Mouse (Mus musculus): ENCODE data around the gene Cul7. TPM values are rescaled to one million over a fixed set of nuclear protein-coding genes. Genes with fewer than 3 reads are reported as not detected.

The Cul7 gene
- total RNA-seq (2021) = 10 to 100 TPM; 27.8 to 29.1 TPM

GRCm38 (mm10) chr17:46650232-46651031, at the start of gene Cul7:
Cul7 (plus strand) TSS chr17:46650337.
- DNase-seq (ENCODE audit: low spot score in 2 of 2) = peak; percentile 91 to 92
- intact Hi-C loops (cut with DNase I) = no loop called here

GRCm38 (mm10) chr17:46600569-46600968, 49.6 kb upstream of the Cul7 start:
- DNase-seq (ENCODE audit: low spot score in 2 of 2) = no peak
- intact Hi-C loops (cut with DNase I) = no loop called here

- DNase-seq (ENCODE audit: low spot score in 2 of 2) = no peak
- intact Hi-C loops (cut with DNase I) = no loop called here
Observed at GRCm38 (mm10) chr17:46602212-46602611, 47.9 kb upstream of the Cul7 start.

GRCm38 (mm10) chr17:46603229-46603628, 46.9 kb upstream of the Cul7 start:
- intact Hi-C loops (cut with DNase I) = no loop called here
- no peak for DNase-seq (ENCODE audit: low spot score in 2 of 2)

GRCm38 (mm10) chr17:46605126-46605525, 45.0 kb upstream of the Cul7 start:
- intact Hi-C loops (cut with DNase I) = no loop called here
- no peak for DNase-seq (ENCODE audit: low spot score in 2 of 2)

GRCm38 (mm10) chr17:46605987-46606386, 44.1 kb upstream of the Cul7 start:
- DNase-seq (ENCODE audit: low spot score in 2 of 2) = peak; percentile 44 to 49
- intact Hi-C loops (cut with DNase I) = no loop called here

- intact Hi-C loops (cut with DNase I) = no loop called here
Observed at GRCm38 (mm10) chr17:46609721-46610514, 40.2 kb upstream of the Cul7 start.

GRCm38 (mm10) chr17:46611316-46611715, 38.8 kb upstream of the Cul7 start:
- intact Hi-C loops (cut with DNase I) = no loop called here
- DNase-seq (ENCODE audit: low spot score in 2 of 2) = no peak

More at GRCm38 (mm10) chr17:46609721-46610514, 40.2 kb upstream of the Cul7 start:
- no peak for DNase-seq (ENCODE audit: low spot score in 2 of 2)

- intact Hi-C loops (cut with DNase I) = no loop called here
- no peak for DNase-seq (ENCODE audit: low spot score in 2 of 2)
Observed at GRCm38 (mm10) chr17:46612189-46612588, 37.9 kb upstream of the Cul7 start.

GRCm38 (mm10) chr17:46612820-46613219, 37.3 kb upstream of the Cul7 start:
- intact Hi-C loops (cut with DNase I) = no loop called here
- DNase-seq (ENCODE audit: low spot score in 2 of 2) = no peak

- DNase-seq (ENCODE audit: low spot score in 2 of 2) = no peak
- intact Hi-C loops (cut with DNase I) = no loop called here
Observed at GRCm38 (mm10) chr17:46613229-46613628, 36.9 kb upstream of the Cul7 start.

- DNase-seq (ENCODE audit: low spot score in 2 of 2) = no peak
- intact Hi-C loops (cut with DNase I) = no loop called here
Observed at GRCm38 (mm10) chr17:46617799-46618198, 32.3 kb upstream of the Cul7 start.

GRCm38 (mm10) chr17:46618394-46618768, 31.8 kb upstream of the Cul7 start:
- intact Hi-C loops (cut with DNase I) = no loop called here
- DNase-seq (ENCODE audit: low spot score in 2 of 2) = no peak

GRCm38 (mm10) chr17:46618769-46619682, 31.1 kb upstream of the Cul7 start:
- intact Hi-C loops (cut with DNase I) = no loop called here
- no peak for DNase-seq (ENCODE audit: low spot score in 2 of 2)

- no peak for DNase-seq (ENCODE audit: low spot score in 2 of 2)
- intact Hi-C loops (cut with DNase I) = no loop called here
Observed at GRCm38 (mm10) chr17:46619683-46620357, 30.3 kb upstream of the Cul7 start.

GRCm38 (mm10) chr17:46621324-46621723, 28.8 kb upstream of the Cul7 start:
- intact Hi-C loops (cut with DNase I) = no loop called here

GRCm38 (mm10) chr17:46622269-46622668, 27.9 kb upstream of the Cul7 start:
- intact Hi-C loops (cut with DNase I) = no loop called here
- no peak for DNase-seq (ENCODE audit: low spot score in 2 of 2)

More at GRCm38 (mm10) chr17:46621324-46621723, 28.8 kb upstream of the Cul7 start:
- peak; percentile 57 to 64 for DNase-seq (ENCODE audit: low spot score in 2 of 2)

- intact Hi-C loops (cut with DNase I) = no loop called here
- no peak for DNase-seq (ENCODE audit: low spot score in 2 of 2)
Observed at GRCm38 (mm10) chr17:46623819-46624557, 26.1 kb upstream of the Cul7 start.

- no peak for DNase-seq (ENCODE audit: low spot score in 2 of 2)
- intact Hi-C loops (cut with DNase I) = no loop called here
Observed at GRCm38 (mm10) chr17:46624598-46624997, 25.5 kb upstream of the Cul7 start.

Data from left cerebral cortex, postnatal 36 days (tissue).